Mouse (Mus musculus): ENCODE results near the gene Fam171a1.
"Not testable (repeated sequence)": the region's sequence is repeated elsewhere in the genome, so short reads cannot be mapped to it uniquely, and the experiment has no call there.

The Fam171a1 gene

DNA sequence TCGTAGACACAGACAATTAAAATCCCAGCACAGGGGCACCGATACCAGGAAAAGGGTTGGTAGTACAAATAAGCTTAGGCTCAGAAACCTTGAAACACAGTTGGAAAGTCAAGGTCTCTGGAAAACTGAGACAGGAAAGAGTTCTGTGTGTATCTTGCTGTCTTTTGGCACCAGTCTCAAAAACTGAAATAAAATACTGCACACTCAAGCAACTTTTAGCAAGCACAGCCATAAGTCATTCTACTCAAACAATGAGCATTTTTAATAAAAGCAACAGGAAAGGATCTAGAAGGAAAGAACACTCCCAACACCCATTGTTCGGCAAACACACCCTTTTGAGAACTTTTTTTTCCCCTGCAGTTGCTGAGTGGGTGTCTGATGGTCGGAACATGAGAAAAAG lies at the start of gene Fam171a1:
Fam171a1 (plus strand) TSS at position 359 of the 400 bp plus-strand sequence.
- no peak for DNase-seq (ENCODE audit: low spot score in 2 of 2)

DNA sequence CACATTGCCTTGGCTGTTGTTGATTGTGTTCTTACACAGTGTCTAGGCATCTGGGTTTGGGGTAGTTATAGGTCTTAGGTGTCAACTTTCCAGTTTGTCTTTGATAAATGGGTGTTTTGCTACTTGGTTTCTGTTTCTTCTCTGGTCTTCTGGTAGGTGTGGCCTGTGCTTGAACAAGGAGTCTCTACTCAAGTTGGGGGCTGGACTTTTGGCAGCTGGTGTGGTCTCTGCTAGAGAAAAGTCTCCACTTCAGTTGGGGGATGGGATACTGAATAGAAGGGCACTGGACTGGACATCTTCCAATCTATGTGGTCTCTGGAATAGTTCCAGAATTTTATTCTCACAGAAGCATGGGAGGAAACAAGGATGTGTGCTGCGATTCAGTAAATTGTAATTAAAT lies 44.9 kb upstream of the Fam171a1 start:
- DNase-seq (ENCODE audit: low spot score in 2 of 2) = no peak

DNA sequence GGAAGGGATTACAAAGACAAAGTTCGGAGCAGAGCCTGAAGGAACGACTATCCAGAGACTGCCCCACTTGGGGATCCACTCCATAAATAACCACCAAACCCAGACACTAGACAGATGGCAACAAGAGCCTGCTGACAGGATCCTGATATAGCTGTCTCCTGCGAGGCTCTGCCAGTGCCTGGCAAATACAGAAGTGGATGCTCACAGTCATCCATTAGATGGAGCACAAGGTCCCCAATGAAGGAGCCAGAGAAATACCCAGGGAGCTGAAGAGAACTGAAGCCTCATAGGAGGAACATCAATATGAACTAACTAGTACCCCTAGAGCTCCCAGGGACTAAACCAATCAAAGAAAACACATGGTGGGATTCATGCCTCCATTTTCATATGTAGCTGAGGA lies 25.7 kb upstream of the Fam171a1 start:
- not testable (repeated sequence) for DNase-seq (ENCODE audit: low spot score in 2 of 2)

DNA sequence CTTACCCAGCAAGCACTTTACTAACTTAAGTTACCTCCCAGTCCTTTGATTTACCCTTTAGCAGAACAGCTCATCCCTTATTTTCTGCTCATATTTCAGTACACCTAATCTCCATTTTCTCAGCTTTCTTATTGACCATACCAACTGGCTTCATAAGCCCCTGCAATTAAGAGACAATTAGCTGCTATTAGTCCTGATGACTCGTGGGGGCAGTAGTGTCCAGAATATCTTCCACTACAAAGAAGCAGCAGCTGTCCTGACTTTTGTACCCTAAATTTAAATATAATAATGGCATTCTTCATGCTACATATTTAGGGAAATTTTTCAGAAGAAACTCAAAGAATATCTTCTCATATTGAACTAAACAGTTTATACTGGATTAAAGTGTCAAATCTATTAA lies 24.8 kb upstream of the Fam171a1 start:
- DNase-seq (ENCODE audit: low spot score in 2 of 2) = no peak

DNA sequence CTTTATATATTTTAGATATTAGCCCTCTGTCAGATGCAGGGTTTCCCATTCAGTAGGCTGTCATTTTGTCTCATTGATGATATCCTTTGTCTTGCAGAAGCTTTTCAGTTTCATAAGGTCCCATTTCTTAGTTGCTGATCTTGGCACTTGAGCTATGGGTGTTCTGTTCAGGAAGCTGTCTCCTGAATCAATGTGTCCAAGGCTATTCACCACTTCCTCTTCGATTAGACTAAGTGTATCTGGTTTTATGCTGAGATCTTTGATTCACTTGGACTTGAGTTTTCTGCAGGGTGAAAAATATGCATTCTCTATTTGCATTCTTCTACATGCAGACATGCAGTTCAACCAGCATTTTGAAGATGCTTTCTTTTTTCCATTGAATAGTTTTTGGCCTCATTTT lies 17.9 kb upstream of the Fam171a1 start:
- no peak for DNase-seq (ENCODE audit: low spot score in 2 of 2)

DNA sequence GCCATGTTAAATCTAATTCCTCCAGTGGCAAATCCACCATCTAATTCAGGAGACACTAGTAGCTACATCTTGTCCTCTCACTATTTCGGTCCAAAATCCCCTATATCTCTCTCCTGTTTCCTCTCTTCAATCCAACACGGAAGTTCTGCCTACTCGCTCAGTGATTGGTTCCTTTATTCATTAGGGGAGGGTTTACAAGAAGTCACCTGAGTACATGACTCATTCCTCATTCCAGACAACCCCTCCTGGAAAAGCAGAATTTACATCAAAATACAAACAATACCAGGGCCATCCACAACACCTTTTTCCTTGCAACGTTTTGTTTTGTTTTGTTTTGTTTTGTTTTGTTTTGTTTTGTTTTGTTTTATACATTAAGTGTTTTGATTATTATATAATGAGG lies 14.1 kb upstream of the Fam171a1 start:
- no peak for DNase-seq (ENCODE audit: low spot score in 2 of 2)

DNA sequence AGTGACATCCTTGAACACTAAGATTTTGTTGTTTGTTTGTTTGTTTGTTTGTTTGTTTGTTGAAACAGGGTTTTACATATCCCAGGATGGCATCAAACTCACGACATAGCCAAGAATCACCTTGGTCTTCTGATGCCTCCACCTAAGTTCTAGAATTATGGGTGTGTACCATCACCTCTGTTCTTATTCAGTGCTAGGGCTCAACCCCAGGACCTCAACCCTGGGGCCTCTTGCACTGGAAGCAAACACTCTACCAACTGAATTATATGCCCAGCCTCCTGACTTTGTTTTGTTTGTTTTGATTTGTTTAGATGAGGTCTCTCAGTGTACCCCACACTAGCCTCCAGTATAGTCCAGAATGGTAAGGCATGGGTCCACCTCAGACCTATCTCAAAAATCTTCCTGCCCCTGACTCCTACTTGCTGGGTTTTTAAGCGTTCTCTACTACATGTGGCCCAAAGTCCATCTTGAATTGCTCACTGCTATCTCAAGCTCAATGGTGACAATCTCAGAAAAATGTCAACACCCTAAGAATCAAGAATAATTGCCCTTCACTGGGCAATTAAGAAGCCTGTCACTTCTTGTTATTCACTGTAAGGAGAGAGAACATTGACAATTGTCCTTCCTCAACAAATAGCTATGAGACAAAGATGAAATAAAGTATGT lies 12.6 kb upstream of the Fam171a1 start:
- no peak for DNase-seq (ENCODE audit: low spot score in 2 of 2)

- DNase-seq (ENCODE audit: low spot score in 2 of 2) = no peak
Measured at GRCm38 (mm10) chr2:3102360-3102759, 11.7 kb upstream of the Fam171a1 start.

DNA sequence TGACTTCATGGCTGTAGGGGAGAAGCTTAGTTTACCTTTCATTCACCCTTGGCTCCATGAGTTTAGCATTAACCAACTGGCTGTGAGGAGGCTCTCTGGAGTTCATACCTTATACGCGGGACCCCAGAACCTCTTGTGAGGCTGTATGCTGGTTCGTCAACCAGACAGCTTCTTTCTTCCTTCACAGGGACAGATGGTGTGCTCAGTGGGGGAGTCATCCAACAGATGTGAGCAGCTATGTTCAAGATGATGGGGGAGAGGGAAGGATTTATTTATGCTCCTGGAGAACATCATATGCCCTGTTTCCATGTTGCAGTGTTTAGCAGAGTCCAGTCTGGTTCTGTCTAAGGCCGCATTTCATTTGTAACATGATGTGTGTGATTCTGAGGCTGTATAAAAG lies 6.6 kb upstream of the Fam171a1 start:
- no peak for DNase-seq (ENCODE audit: low spot score in 2 of 2)

DNA sequence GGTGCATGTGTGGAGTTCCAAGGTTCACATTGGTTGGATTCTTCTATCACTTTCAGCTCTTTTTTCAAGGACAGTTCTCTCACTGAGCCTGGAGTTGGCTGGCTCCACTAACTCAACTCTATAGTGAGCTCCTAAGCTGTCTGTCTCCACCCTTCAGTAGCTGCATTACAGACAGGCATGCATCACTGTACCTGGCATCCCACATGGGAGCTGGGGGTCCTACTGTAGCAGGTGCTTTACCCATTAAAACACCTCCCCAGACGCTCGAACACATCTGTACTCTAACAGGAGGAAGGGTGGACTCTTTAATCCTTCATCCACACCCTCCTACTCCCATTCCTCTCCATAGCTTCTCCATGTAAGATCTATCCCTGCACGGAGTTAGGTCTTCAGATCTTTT lies 5.6 kb upstream of the Fam171a1 start:
- no peak for DNase-seq (ENCODE audit: low spot score in 2 of 2)

DNA sequence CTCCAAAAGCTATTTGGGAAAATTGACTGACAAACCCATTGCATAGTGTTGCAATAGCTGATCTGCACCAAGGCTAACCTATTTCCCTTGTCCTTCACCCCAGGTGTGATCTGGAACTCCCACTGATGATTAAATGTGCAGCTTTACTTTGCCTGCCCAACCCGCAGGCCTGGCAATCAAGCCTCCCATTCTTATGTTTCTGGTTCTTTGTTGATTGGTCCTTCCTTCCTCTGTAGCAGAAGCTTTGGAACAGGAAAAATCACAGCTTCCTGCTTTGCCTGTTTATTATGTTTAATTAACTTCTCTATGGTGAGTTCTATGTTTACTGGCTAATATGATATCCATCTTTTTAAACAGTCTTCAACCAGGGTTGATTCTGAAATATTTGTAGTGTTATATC lies 5.2 kb upstream of the Fam171a1 start:
- DNase-seq (ENCODE audit: low spot score in 2 of 2) = no peak

DNA sequence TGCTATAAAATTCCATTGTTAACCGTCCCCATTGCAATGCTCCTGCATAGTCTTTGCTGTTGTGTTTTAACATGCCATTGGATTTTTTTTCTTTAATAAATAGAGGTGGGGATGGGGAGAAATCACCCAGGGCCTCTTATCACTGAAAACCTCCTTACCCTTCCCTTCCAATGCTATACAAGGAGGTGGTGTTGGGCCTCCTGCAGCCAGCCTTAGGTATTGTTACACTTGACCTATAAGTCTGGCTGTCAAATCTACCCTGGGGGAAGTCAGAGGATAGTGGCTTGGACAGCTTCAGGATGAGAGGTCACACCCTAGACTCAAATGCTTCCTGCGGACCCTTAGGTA lies 3.8 kb downstream of the Fam171a1 start:
- DNase-seq (ENCODE audit: low spot score in 2 of 2) = no peak

DNA sequence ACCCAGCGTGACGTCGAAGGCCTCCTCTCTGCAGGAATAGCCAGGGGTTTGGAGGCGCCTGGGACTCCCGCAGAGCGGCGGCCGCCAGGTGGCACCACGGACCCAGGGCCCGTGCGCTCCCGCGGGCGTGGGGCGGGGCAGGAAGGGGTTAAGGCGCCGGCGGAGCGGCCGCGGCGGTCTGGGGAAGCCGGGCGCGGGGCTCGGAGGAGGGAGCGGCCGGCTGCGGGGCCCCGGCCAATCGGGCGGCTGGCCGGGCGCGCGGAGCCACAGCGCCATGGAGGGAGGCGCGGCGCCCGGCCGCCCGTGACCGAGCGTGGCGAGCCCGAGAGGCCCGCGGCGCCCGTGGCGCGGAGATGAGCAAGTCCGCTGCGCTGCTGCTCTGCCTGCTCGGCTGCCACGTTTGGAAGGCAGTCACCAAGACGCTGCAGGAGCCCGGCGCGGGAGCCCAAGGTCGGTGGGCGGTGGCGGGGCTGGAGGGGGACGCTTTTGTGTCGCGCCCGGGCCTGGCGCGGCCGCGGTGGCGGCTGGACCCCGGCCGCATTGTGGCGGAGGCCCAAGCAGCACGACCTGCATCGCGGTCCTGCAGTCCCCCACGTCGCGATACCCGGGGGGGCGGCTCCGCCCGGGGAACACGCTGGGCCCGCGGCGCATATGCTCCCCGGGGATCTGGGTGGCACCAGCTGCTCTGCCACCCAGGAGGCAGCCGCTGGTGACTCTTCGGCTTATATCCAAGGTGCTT lies 4.3 kb downstream of the Fam171a1 start:
- DNase-seq (ENCODE audit: low spot score in 2 of 2) = peak; percentile 81 to 82

DNA sequence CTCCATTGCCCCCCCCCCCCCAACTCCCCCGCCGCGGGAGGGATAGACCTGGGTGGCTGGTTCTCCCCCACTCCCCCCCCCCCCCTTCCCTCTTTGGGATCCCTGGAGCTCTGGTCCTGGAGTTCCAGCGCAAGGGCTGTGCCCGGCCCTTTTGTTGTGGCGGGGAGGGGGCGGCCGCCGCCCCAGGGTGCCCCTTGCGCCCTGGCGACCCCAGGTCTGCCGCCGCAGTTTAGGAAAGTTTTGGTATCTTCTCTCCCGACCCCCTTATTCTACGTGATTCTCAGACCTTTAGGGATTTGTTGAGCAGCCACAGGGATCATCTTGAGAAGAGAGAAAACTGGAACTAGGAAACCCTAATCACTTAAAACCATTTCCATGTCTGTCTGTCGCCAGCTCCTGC lies 4.9 kb downstream of the Fam171a1 start:
- no peak for DNase-seq (ENCODE audit: low spot score in 2 of 2)

DNA sequence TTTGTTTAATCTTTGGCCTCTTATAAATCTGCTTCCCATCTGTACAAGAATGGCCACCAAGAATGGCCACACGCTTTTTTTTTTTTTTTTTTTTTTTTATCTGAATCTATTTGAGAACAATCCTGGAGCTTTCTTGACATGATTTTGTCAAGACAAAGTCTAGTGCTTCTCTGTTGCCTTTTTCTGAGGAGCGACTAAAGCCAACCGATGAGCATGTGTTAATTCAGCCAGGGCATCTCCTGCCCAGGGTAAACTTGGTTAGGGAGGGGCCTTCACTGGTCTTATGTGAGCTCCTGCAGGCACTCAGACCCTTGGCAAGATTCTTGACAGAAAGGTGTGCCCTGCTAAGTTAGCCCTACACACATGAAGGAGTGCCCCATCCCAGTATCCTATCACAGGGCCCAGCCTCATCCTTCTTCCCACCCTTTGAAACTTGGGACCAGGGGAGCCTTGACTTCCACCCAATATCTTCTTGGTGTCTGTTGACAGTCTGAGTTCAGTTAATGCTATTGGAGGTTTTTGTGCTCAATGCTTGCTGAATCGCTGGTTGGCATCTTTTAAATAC lies 5.4 kb downstream of the Fam171a1 start:
- no peak for DNase-seq (ENCODE audit: low spot score in 2 of 2)

GRCm38 (mm10) chr2:3122571-3122970 lies 8.5 kb downstream of the Fam171a1 start:
- no peak for DNase-seq (ENCODE audit: low spot score in 2 of 2)

GRCm38 (mm10) chr2:3127256-3127883 lies 13.3 kb downstream of the Fam171a1 start:
- no peak for DNase-seq (ENCODE audit: low spot score in 2 of 2)

GRCm38 (mm10) chr2:3128344-3128871 lies 14.4 kb downstream of the Fam171a1 start:
- no peak for DNase-seq (ENCODE audit: low spot score in 2 of 2)

- DNase-seq (ENCODE audit: low spot score in 2 of 2) = no peak
Measured at GRCm38 (mm10) chr2:3128910-3129309, 14.9 kb downstream of the Fam171a1 start.

- DNase-seq (ENCODE audit: low spot score in 2 of 2) = no peak
Measured at GRCm38 (mm10) chr2:3132473-3132872, 18.4 kb downstream of the Fam171a1 start.

DNA sequence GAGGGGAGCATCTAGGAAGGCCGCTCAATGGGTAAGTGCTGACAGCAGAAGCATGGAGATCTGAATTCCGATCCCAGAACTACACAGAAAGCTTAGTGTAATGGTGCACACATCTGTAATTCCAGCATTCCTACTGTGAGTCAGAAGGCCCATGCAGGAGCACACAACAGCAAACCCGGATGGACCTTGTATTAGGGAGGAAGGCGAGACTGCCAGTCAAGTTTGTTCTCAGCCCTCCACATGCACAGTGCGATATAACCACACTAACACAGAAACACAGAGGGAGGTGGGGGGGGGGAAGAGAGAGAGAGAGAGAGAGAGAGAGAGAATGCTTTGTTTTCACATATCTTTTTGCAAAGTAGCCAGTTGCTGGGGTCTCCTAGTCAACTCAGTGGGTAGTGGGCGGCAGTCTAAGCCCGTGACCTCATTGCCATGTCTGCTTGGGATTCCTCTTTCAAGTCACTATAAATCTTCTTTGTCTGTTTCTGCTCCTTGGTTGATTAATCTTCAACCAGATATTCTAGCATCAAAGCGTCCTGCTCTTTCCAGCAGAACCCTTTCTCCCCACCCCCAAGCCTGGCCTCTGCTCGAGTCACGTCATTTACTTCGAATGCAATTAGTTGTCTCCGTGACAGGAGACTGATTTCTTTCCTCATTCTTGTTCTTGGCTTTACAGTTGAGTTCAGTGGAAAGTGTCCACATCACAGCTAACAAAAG lies 20.7 kb downstream of the Fam171a1 start:
- DNase-seq (ENCODE audit: low spot score in 2 of 2) = no peak

- no peak for DNase-seq (ENCODE audit: low spot score in 2 of 2)
Measured at GRCm38 (mm10) chr2:3135297-3135684, 21.3 kb downstream of the Fam171a1 start.

All from frontal cortex, postnatal 25 days (tissue).